Mouse (Mus musculus) limb, embryonic 14.5 days (tissue): ENCODE data around the gene Slc1a3. TPM values are rescaled to one million over a fixed set of nuclear protein-coding genes. Genes with fewer than 3 reads are reported as not detected.

Experiments
- ATAC-seq: fragments of 200-750 bp; cut with Nextera tagmentation; 2 replicates; pipeline ENCODE4 v1.8.0; 2017; ENCODE audit warnings: low read depth, moderate number of reproducible peaks, moderate TSS enrichment; ENCODE audit not compliant: low FRiP score
- DNase-seq: peaks from one replicate; pipeline ENCODE4 v3.0.0-alpha.2; 2015; ENCODE audit warnings: low spot score
- H3K27ac ChIP-seq: fragments of 300-500 bp; sonication (generic); replicated peaks from 2 replicates; pipeline ENCODE4 v1.5.1; 2014; ENCODE audit warnings: low read depth, mild to moderate bottlenecking, low read length, moderate library complexity, mixed read lengths
- H3K27me3 ChIP-seq: fragments of 300-500 bp; sonication (generic); 2 replicates; pipeline ENCODE4 v1.6.1; 2014; ENCODE audit warnings: low read length, mixed read lengths; ENCODE audit not compliant: control insufficient read depth, insufficient read depth
- H3K36me3 ChIP-seq: fragments of 300-500 bp; sonication (generic); 2 replicates; pipeline ENCODE4 v1.6.1; 2014; ENCODE audit warnings: mild to moderate bottlenecking, low read length, moderate library complexity, mixed read lengths; ENCODE audit not compliant: control insufficient read depth, insufficient read depth
- H3K4me1 ChIP-seq: fragments of 300-500 bp; sonication (generic); 2 replicates; pipeline ENCODE4 v1.6.1; 2014; ENCODE audit warnings: antibody characterized with exemption, low read length, mixed read lengths; ENCODE audit not compliant: control insufficient read depth, insufficient read depth
- H3K4me2 ChIP-seq: fragments of 300-500 bp; sonication (generic); replicated peaks from 2 replicates; pipeline ENCODE4 v1.6.1; 2014; ENCODE audit warnings: low read depth, mild to moderate bottlenecking, low read length, moderate library complexity; ENCODE audit not compliant: severe bottlenecking
- H3K4me3 ChIP-seq: fragments of 300-500 bp; sonication (generic); replicated peaks from 2 replicates; pipeline ENCODE4 v1.5.1; 2014; ENCODE audit warnings: low read length
- H3K9ac ChIP-seq: fragments of 300-500 bp; sonication (generic); 2 replicates; pipeline ENCODE4 v1.6.1; 2014; ENCODE audit warnings: mild to moderate bottlenecking, low read depth, low read length, moderate library complexity; ENCODE audit not compliant: severe bottlenecking
- H3K9me3 ChIP-seq: fragments of 300-500 bp; sonication (generic); 2 replicates; pipeline ENCODE4 v1.6.1; 2016; ENCODE audit warnings: low read length; ENCODE audit not compliant: control insufficient read depth
- POLR2A ChIP-seq: fragments of 200-500 bp; IDR thresholded peaks from 2 replicates; pipeline ENCODE4 v1.8.0; 2012; ENCODE audit warnings: inconsistent platforms, mild to moderate bottlenecking, moderate library complexity, borderline replicate concordance; ENCODE audit not compliant: insufficient read depth, insufficient read length; ENCODE audit errors: extremely low read depth
- WGBS: fragments of 180-500 bp; shearing (Covaris S2); extraction: QIAGEN DNeasy Blood & Tissue Kit; methylation state at CpG from one replicate; pipeline ENCODE4 v1.1.7; 2014; 5-methylcytosine and 5-hydroxymethylcytosine counted together
- polyA plus RNA-seq, 2 experiments: library from polyadenylated mRNA; depleted of rRNA in 1 of 2; stranded (reverse) in 1 of 2; unstranded in 1 of 2; fragments of >200 nt; fragmentation: Nextera tagmentation in 1 of 2; extraction: Ambion mirVana in 1 of 2; gene quantifications; 2 replicates each; pipeline versions ENCODE4 v1.2.1 to v1.2.3; 2012 to 2014

The Slc1a3 gene
- polyA plus RNA-seq, 2 experiments = 20.9 to 26.8 TPM

DNA sequence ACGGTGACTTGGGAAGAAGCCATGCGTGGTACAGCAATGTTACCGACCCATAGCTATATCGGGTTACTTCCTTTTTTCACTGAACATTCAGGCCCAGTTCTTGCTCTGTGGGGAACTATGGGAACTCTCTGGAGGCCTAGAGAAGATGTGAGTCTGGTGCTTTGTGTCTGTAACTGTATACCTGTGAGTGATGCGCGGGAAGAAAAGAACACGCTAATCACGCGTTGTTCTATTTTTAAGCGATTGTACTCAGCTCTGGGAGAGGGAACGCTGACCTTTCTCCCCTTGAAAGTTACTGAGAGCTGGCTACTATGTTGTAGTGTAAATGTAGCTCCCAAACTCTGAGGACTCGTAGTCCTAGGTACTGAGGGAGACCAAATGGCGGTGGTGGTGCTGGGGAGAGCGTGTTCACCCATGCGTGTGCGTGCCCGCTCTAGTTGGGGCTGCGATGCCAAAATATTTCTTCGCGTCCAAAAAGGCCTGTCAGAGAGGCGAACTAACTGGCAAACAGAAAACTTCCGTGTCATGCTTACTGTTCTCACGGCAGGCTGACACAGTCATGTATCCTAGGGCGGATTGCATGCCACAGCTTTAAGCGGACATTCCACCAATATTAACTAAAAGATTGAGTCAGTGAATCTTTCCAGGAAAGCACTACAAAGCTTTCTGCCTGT is 42.6 kb downstream of the Slc1a3 start:
- H3K4me2 ChIP-seq = no peak overlapping the region
- H3K4me3 ChIP-seq = no peak overlapping the region
- no peak for ATAC-seq
- H3K4me1 ChIP-seq = peaks cover 13% of the 10 kb centered on the region
- no peak for TF ChIP-seq POLR2A
- WGBS = 86% methylated on average over 25 of the region's 25 CpGs
- no peaks in the 10 kb centered on the region for H3K27me3 ChIP-seq
- no peaks in the 10 kb centered on the region for H3K9me3 ChIP-seq
- H3K27ac ChIP-seq = no peak overlapping the region
- no peak overlapping the region for H3K9ac ChIP-seq
- no peaks in the 10 kb centered on the region for H3K36me3 ChIP-seq
- no peak for DNase-seq

DNA sequence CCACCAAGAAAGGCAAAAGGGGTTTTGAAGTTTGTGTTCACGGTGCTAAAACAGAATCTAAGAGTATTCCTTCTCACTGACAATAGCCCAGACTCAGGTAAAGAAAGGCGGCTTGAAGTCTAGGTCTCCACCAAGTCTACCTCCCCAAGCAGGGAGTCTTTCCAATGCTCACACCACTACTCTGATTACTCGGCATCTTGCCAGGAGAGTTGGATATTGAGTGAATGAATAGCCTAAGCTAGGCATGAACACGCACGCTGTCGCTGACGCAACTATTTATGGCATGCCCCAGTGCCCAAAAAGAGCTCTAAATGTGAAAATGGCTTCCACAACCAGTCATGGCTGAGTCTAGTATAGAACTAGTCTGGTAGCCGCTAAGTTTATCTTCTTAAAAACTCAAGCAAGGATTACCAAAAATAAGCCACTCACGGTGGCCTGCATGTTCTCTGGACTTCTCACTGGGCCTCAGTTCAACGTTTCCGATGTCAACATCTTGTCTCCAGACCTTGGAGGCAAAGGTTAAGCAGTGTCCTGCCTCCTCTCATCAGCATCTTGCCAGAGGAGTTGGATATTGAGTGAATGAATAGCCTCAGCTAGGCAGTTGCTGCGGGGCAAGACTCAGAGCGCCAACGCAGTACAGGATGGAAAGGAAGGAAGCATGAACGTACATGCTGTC is 44.8 kb downstream of the Slc1a3 start:
- Histone ChIP-seq H3K27ac (no peak overlapping the region), H3K36me3 (no peaks in the 10 kb centered on the region), H3K9me3 (no peaks in the 10 kb centered on the region), H3K9ac (no peak overlapping the region), H3K27me3 (no peaks in the 10 kb centered on the region), H3K4me3 (no peak overlapping the region), H3K4me2 (no peak overlapping the region), H3K4me1 (peaks cover 29% of the 10 kb centered on the region)
- DNase-seq = no peak
- no peak for ATAC-seq
- no peak for TF ChIP-seq POLR2A
- WGBS = 86% methylated on average over 15 of the region's 15 CpGs

DNA sequence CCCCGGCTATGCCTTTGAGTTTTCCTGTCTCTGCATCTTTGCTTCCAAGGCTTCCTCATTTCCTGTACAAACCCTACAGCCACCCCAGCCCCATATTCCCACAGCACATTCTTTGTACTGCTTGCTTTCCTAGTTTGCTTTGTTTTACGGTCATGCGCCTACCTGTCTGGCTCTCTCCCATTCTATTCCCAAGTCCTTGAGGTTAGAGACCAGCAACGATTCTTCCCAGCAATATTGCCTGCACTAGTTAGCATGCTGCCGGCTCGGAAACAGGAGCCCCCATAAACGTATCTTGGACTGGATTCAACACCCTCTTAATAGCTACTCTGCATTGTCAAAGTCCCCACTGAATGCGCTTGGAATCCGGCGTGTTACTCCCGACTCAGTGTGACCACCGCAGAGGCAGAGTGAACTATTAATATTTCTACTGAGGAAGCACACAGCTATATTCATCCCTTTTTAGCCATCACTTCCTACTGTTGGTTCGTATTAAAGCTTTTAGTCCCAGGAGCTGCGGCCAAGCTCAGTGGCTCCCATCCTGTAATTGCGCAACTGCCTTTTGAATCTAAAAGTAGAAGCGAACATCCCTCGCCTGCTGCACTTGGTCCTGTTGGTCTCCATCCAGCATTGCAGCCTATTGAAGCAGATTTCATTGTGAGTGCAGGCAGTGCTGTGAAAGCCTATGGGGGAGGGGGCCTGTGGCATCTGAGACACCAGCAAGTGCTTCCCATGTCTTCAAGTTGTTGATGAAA is 47.0 kb downstream of the Slc1a3 start:
- Histone ChIP-seq H3K4me1 (peaks cover 42% of the 10 kb centered on the region), H3K36me3 (no peaks in the 10 kb centered on the region), H3K9me3 (no peaks in the 10 kb centered on the region), H3K4me2 (peak overlapping the region; percentile 35; the same call in 1 of the 2 replicates), H3K4me3 (no peak overlapping the region), H3K27me3 (no peaks in the 10 kb centered on the region), H3K27ac (no peak overlapping the region), H3K9ac (0 out of 2 replicates have a peak overlapping the region, but pooled peaks have one; percentile 3)
- DNase-seq = peak; percentile 68
- ATAC-seq = peak; percentile 66
- TF ChIP-seq POLR2A = no peak
- 35% methylated on average over 17 of the region's 17 CpGs for WGBS

DNA sequence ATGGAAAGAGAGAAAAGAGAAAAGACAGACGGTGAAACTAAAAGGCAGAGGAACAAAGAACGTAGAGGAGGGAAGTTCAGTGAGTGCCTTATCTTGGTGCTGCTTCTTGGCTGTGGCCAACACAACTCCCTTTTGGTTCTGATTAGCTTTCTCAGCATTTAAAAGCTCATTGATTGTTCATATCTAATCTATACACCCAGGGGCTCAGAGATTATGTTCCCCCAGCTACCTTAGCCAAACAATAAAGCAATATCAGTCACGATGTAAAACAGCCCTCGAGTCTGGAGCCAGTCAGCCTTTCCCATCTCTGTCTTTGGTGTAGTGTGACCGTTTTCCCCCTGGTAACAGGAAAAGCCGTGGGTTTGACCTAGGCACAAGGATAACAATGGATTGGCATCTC is 48.7 kb downstream of the Slc1a3 start:
- WGBS = 59% methylated on average over 6 of the region's 6 CpGs
- no peak for TF ChIP-seq POLR2A
- no peak overlapping the region for H3K9ac ChIP-seq
- H3K27ac ChIP-seq = no peak overlapping the region
- DNase-seq (no peak), ATAC-seq (no peak)
- H3K4me1 ChIP-seq = peaks cover 45% of the 10 kb centered on the region
- no peak overlapping the region for H3K4me3 ChIP-seq
- no peak overlapping the region for H3K4me2 ChIP-seq
- H3K36me3 ChIP-seq = no peaks in the 10 kb centered on the region
- H3K27me3 ChIP-seq = no peaks in the 10 kb centered on the region
- H3K9me3 ChIP-seq = no peaks in the 10 kb centered on the region

DNA sequence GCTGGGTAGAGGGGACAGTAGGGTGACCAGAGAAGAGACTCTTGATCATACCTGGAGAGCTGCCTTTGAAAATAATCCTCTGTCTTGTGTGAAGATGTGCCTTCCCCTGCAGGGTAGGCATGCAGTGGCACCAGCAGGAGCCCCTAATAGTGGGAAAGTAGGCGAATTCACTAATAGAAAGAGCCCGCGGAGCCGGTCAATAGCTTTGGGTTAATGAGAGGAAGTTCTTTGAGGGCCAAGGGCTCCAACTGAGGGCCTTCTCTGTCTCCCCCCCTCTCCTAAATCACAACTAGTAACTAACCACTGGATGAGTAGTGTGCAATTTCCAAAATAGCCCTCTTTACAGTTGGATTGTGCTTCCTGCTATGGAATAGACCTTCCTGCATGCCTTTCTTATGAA is 50.6 kb downstream of the Slc1a3 start:
- Histone ChIP-seq H3K4me2 (no peak overlapping the region), H3K27ac (peak overlapping the region; percentile 55; the same call in 1 of the 2 replicates), H3K4me3 (no peak overlapping the region), H3K9me3 (no peaks in the 10 kb centered on the region), H3K27me3 (no peaks in the 10 kb centered on the region), H3K4me1 (peaks cover 45% of the 10 kb centered on the region), H3K36me3 (no peaks in the 10 kb centered on the region), H3K9ac (no peak overlapping the region)
- ATAC-seq = no peak
- no peak for DNase-seq
- WGBS = 42% methylated on average over 4 of the region's 4 CpGs
- TF ChIP-seq POLR2A = no peak
